Mouse (Mus musculus): ENCODE measurements around the gene Pex14.

DNA sequence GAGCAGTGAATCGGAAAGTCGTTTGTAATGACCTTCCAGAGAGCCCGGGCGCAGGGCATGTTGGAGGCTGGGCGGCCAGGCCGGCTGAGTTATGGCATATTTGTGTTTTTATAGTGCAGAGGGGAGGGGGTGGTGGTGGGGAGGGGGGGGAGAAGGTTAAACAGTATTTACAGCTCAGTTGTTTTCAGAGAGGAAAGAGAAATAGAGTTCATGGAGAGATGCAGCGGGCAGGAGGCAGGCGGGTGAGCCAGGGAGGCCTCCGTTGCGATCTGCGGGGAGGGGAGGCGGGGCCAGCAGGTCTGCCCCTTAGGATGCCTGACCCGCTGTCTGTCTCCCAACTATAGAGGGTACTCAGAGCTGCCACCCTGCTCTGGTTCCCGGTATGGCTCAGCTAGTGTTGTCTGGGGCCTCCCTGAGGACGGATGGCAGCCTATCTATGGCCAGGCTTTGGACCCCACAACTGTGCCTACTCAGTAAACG, 177.4 kb downstream of the Pex14 start:
- no peak for TF ChIP-seq GATA1 (IDR thresholded peaks at IDR 0.05; ENCODE audit: borderline replicate concordance, low read length)
- no peak for TF ChIP-seq FLI1 (IDR thresholded peaks at IDR 0.05; ENCODE audit: low read length)
